Mouse (Mus musculus) activated CD4-positive, CD25-positive, alpha-beta regulatory T cell, adult 4 months (primary cell): Measurements from ENCODE around the gene Cmpk1. TPM values are rescaled to one million over a fixed set of nuclear protein-coding genes. Genes with fewer than 3 reads are reported as not detected.

Experiments
- ATAC-seq: one replicate; pipeline ENCODE4 v1.8.0; 2017
- polyA plus RNA-seq, 2 experiments: library from polyadenylated mRNA; unstranded; fragments of 100-300 nt; shearing (Covaris generic); gene quantifications; one replicate each; pipeline ENCODE4 v1.2.1; 2017

Gene Cmpk1
- polyA plus RNA-seq, 2 experiments from 2014 or later: 81.9 to 83.6 TPM

- no peak for ATAC-seq
Observed at GRCm38 (mm10) chr4:114942583-114942982, 44.5 kb downstream of the Cmpk1 start.

- ATAC-seq: no peak
Observed at GRCm38 (mm10) chr4:114942112-114942511, 44.9 kb downstream of the Cmpk1 start.

- ATAC-seq: no peak
Observed at GRCm38 (mm10) chr4:114941311-114941710, 45.7 kb downstream of the Cmpk1 start.

- ATAC-seq: no peak
Observed at GRCm38 (mm10) chr4:114938248-114938647, 48.8 kb downstream of the Cmpk1 start.

- ATAC-seq: no peak
Observed at GRCm38 (mm10) chr4:114937459-114938047, 49.5 kb downstream of the Cmpk1 start.

GRCm38 (mm10) chr4:114934188-114934587, 52.9 kb downstream of the Cmpk1 start:
- ATAC-seq: no peak

- no peak for ATAC-seq
Observed at GRCm38 (mm10) chr4:114932747-114933146, 54.3 kb downstream of the Cmpk1 start.

GRCm38 (mm10) chr4:114929155-114929554, 57.9 kb downstream of the Cmpk1 start:
- no peak for ATAC-seq

GRCm38 (mm10) chr4:114925917-114926312, 61.1 kb downstream of the Cmpk1 start, which contains the start of gene Foxe3:
Gene Foxe3, minus strand, starts transcription at chr4:114926013.
- no peak for ATAC-seq

- ATAC-seq: no peak
Observed at GRCm38 (mm10) chr4:114924971-114925916, 61.8 kb downstream of the Cmpk1 start.

GRCm38 (mm10) chr4:114917091-114917490, 70.0 kb downstream of the Cmpk1 start:
- peak; percentile 78 for ATAC-seq

- no peak for ATAC-seq
Observed at GRCm38 (mm10) chr4:114916056-114916455, 71.0 kb downstream of the Cmpk1 start.

GRCm38 (mm10) chr4:114913594-114913962, 73.5 kb downstream of the Cmpk1 start:
- no peak for ATAC-seq

- no peak for ATAC-seq
Observed at GRCm38 (mm10) chr4:114912705-114913593, 74.1 kb downstream of the Cmpk1 start.

- ATAC-seq: no peak
Observed at GRCm38 (mm10) chr4:114909602-114910484, 77.2 kb downstream of the Cmpk1 start.

Other genes starting within 250 kb of the Cmpk1 start
- not detected for gene Gm12830, start 165.5 kb downstream of the Cmpk1 start, polyA plus RNA-seq
- gene Foxd2, start 78.4 kb downstream of the Cmpk1 start, polyA plus RNA-seq: under 1 TPM in 1 of 2 experiments, not detected in 1; 0.17 TPM
- gene Foxe3, start 61.2 kb downstream of the Cmpk1 start, polyA plus RNA-seq: not detected
- 1 to 10 TPM; 6.0 to 6.7 TPM for gene Stil, start 12.9 kb upstream of the Cmpk1 start, polyA plus RNA-seq
- gene Tal1, start 69.2 kb upstream of the Cmpk1 start, polyA plus RNA-seq: not detected
- gene Pdzk1ip1, start 101.5 kb upstream of the Cmpk1 start, polyA plus RNA-seq: 10 to 100 TPM; 31.4 to 40.8 TPM
- not detected for gene Cyp4x1, start 147.0 kb upstream of the Cmpk1 start, polyA plus RNA-seq